ENCODE assay signal across 11 mouse cellular contexts in genomic region chr11:11901509-11901908, GRCm38 (mm10). TPM values are rescaled to one million over a fixed set of nuclear protein-coding genes. Genes with fewer than 3 reads are reported as not detected.
DNase-seq lines count a peak whose midpoint lies in the region; ATAC-seq and TF ChIP-seq lines count a peak whose summit lies in the region.
"Had no signal": no experiment of that assay in that cellular context is flagged by ENCODE, and none has a peak within 500 bp of the region (broad histone marks: within the 10 kb centered on the region; RNA-seq: fewer than 3 reads in every experiment).

No protein-coding gene starts in this region.

- peak; percentile 97 for ATAC-seq in lung, embryonic 14.5 days (ENCODE audit: insufficient read depth)
- ATAC-seq in liver, embryonic 15.5 days (ENCODE audit: insufficient read depth): peak; percentile 55
- ATAC-seq in stomach, embryonic 16.5 days (ENCODE audit: insufficient read depth, low FRiP score): no peak; the same call in 1 of the 2 replicates
- ATAC-seq in forebrain, embryonic 16.5 days: no peak
- ATAC-seq: midbrain, embryonic 15.5 days had no signal

- H3K4me1 ChIP-seq in lung, embryonic 14.5 days (ENCODE audit: insufficient read depth): peaks cover 7% of the 10 kb centered on the region; the same call in 1 of the 2 replicates
- no peaks in the 10 kb centered on the region for H3K4me1 ChIP-seq in lung, adult 2 months (ENCODE audit: control insufficient read depth, insufficient read depth, low read length)
- H3K4me1 ChIP-seq in liver, embryonic 15.5 days (replicated peaks): peaks cover 8% of the 10 kb centered on the region
- H3K4me1 ChIP-seq in stomach, embryonic 16.5 days (ENCODE audit: control insufficient read depth, insufficient read depth, low read length): no peaks in the 10 kb centered on the region; the same call in 1 of the 2 replicates
- H3K4me1 ChIP-seq in forebrain, embryonic 16.5 days (replicated peaks; ENCODE audit: control insufficient read depth, insufficient read depth, low read length): no peaks in the 10 kb centered on the region
- H3K4me1 ChIP-seq: midbrain, embryonic 15.5 days had no signal

- TF ChIP-seq CTCF in lung, embryonic 14.5 days (IDR thresholded peaks at IDR 0.05; ENCODE audit: low read depth): no peak
- TF ChIP-seq CTCF in lung, adult 2 months (IDR thresholded peaks at IDR 0.05; ENCODE audit: insufficient read depth, low read length): no peak

- WGBS in lung, embryonic 14.5 days: 25% methylated on average over 5 of the region's 5 CpGs
- WGBS in lung, adult 2 months: 52% methylated on average over 5 of the region's 5 CpGs
- 37% methylated on average over 5 of the region's 5 CpGs for WGBS in liver, embryonic 15.5 days (ENCODE audit: insufficient replicate concordance)
- 41% methylated on average over 5 of the region's 5 CpGs for WGBS in stomach, embryonic 16.5 days
- 79% methylated on average over 5 of the region's 5 CpGs for WGBS in forebrain, embryonic 16.5 days

- H3K36me3 ChIP-seq in lung, embryonic 14.5 days (ENCODE audit: insufficient read depth): no peaks in the 10 kb centered on the region
- no peaks in the 10 kb centered on the region for H3K36me3 ChIP-seq in liver, embryonic 15.5 days (replicated peaks)
- H3K36me3 ChIP-seq in stomach, embryonic 16.5 days (ENCODE audit: control insufficient read depth, insufficient read depth, low read length): no peaks in the 10 kb centered on the region
- no peaks in the 10 kb centered on the region for H3K36me3 ChIP-seq in forebrain, embryonic 16.5 days (ENCODE audit: control insufficient read depth, insufficient read depth)
- H3K36me3 ChIP-seq: midbrain, embryonic 15.5 days had no signal

- TF ChIP-seq POLR2A in lung, adult 2 months (IDR thresholded peaks at IDR 0.05; ENCODE audit: borderline replicate concordance, extremely low read depth, low read depth, low read length): no peak

- H3K4me3 ChIP-seq in lung, embryonic 14.5 days (ENCODE audit: low read depth, low read length): no peak overlapping the region
- H3K4me3 ChIP-seq in lung, adult 2 months (replicated peaks; ENCODE audit: extremely low read depth, low read depth, low read length): no peak overlapping the region
- no peak overlapping the region for H3K4me3 ChIP-seq in liver, embryonic 15.5 days (replicated peaks)
- H3K4me3 ChIP-seq in stomach, embryonic 16.5 days (replicated peaks; ENCODE audit: low read length): no peak overlapping the region
- no peak overlapping the region for H3K4me3 ChIP-seq in forebrain, embryonic 16.5 days (replicated peaks; ENCODE audit: low read length)
- H3K4me3 ChIP-seq: midbrain, embryonic 15.5 days had no signal

- H3K27me3 ChIP-seq in lung, embryonic 14.5 days (ENCODE audit: insufficient read depth, low read length): no peaks in the 10 kb centered on the region
- no peaks in the 10 kb centered on the region for H3K27me3 ChIP-seq in liver, embryonic 15.5 days
- H3K27me3 ChIP-seq in stomach, embryonic 16.5 days (ENCODE audit: control insufficient read depth, insufficient read depth, low read length): no peaks in the 10 kb centered on the region
- H3K27me3 ChIP-seq in forebrain, embryonic 16.5 days (replicated peaks; ENCODE audit: control insufficient read depth, insufficient read depth, low read length): no peaks in the 10 kb centered on the region
- H3K27me3 ChIP-seq: midbrain, embryonic 15.5 days had no signal

- H3K4me2 ChIP-seq in lung, embryonic 14.5 days: no peak overlapping the region
- no peak overlapping the region for H3K4me2 ChIP-seq in liver, embryonic 15.5 days
- no peak overlapping the region for H3K4me2 ChIP-seq in stomach, embryonic 16.5 days (ENCODE audit: low read depth, low read length)
- H3K4me2 ChIP-seq in forebrain, embryonic 16.5 days (ENCODE audit: low read length): no peak overlapping the region
- H3K4me2 ChIP-seq: midbrain, embryonic 15.5 days had no signal

- DNase-seq in adrenal gland, adult 2 months: peak; percentile 34
- no peak for DNase-seq in adrenal gland, adult 18-20 months (ENCODE audit: low spot score in 2 of 2)
- DNase-seq in lung, embryonic 14.5 days: peak; percentile 92
- no peak for DNase-seq in lung, adult 2 months
- DNase-seq in kidney, adult 11 months: no peak
- DNase-seq: cerebellum, adult 9-11 months had no signal

- no peaks in the 10 kb centered on the region for H3K9me3 ChIP-seq in lung, embryonic 14.5 days (ENCODE audit: low read depth, low read length)
- no peaks in the 10 kb centered on the region for H3K9me3 ChIP-seq in liver, embryonic 15.5 days (replicated peaks)
- no peaks in the 10 kb centered on the region for H3K9me3 ChIP-seq in stomach, embryonic 16.5 days (replicated peaks; ENCODE audit: control insufficient read depth, low read length)
- H3K9me3 ChIP-seq in forebrain, embryonic 16.5 days (ENCODE audit: control insufficient read depth, low read length): no peaks in the 10 kb centered on the region
- H3K9me3 ChIP-seq: midbrain, embryonic 15.5 days had no signal

- no peak overlapping the region for H3K9ac ChIP-seq in lung, embryonic 14.5 days
- H3K9ac ChIP-seq in liver, embryonic 15.5 days: no peak overlapping the region
- no peak overlapping the region for H3K9ac ChIP-seq in stomach, embryonic 16.5 days (ENCODE audit: low read length)
- H3K9ac ChIP-seq in forebrain, embryonic 16.5 days (replicated peaks; ENCODE audit: low read depth, low read length): no peak overlapping the region
- H3K9ac ChIP-seq: midbrain, embryonic 15.5 days had no signal

- H3K27ac ChIP-seq in lung, embryonic 14.5 days (ENCODE audit: low read depth): peak overlapping the region; percentile 61; the same call in 1 of the 2 replicates
- no peak overlapping the region for H3K27ac ChIP-seq in liver, embryonic 15.5 days (replicated peaks)
- peak overlapping the region; percentile 12; the same call in 1 of the 2 replicates for H3K27ac ChIP-seq in stomach, embryonic 16.5 days (ENCODE audit: low read length)
- no peak overlapping the region for H3K27ac ChIP-seq in forebrain, embryonic 16.5 days (ENCODE audit: low read length)
- H3K27ac ChIP-seq: kidney, postnatal 0 days; midbrain, embryonic 15.5 days had no signal

RNA-seq across cellular contexts. Expression of gene Ddc, which starts 3.6 kb away (rescaled TPM):
- total RNA-seq in adrenal gland, adult 2 months (2021): 10 to 100 TPM; 46.1 to 86.5 TPM
- 11.0 and 13.5 TPM in 2 replicates for polyA plus RNA-seq in adrenal gland, adult 2 months (2012; rRNA removed)
- total RNA-seq in adrenal gland, adult 18-20 months (2021): 10 to 100 TPM; 60.8 to 74.0 TPM
- polyA plus RNA-seq in lung, embryonic 14.5 days (2014; fragmentation: Nextera tagmentation; extraction: Ambion mirVana): 13.1 and 13.4 TPM in 2 replicates
- 1.5 and 3.6 TPM in 2 replicates for polyA plus RNA-seq in lung, adult 2 months (2012; rRNA removed)
- polyA plus RNA-seq in liver, embryonic 15.5 days (2015; fragmentation: Nextera tagmentation; extraction: Ambion mirVana): 11.1 and 13.6 TPM in 2 replicates
- 48.7 and 49.1 TPM in 2 replicates for polyA plus RNA-seq in stomach, embryonic 16.5 days (2015; fragmentation: Nextera tagmentation; extraction: Ambion mirVana)
- polyA plus RNA-seq in forebrain, embryonic 16.5 days (2015; fragmentation: Nextera tagmentation; extraction: Ambion mirVana): 3.2 and 4.4 TPM in 2 replicates

Comparison
In these comparisons a context has a peak if more than half of its experiments do, and no peak if none do; other contexts are left out.
1. DNase-seq: peak in adrenal gland, adult 2 months (single experiment) and lung, embryonic 14.5 days (single experiment); none in adrenal gland, adult 18-20 months (0 of 2), lung, adult 2 months (single experiment) and kidney, adult 11 months (single experiment).
2. ATAC-seq: peak in lung, embryonic 14.5 days (single experiment) and liver, embryonic 15.5 days (single experiment); none in stomach, embryonic 16.5 days (single experiment) and forebrain, embryonic 16.5 days (single experiment).
3. H3K27ac ChIP-seq: peak in lung, embryonic 14.5 days (single experiment) and stomach, embryonic 16.5 days (single experiment); none in liver, embryonic 15.5 days (single experiment) and forebrain, embryonic 16.5 days (single experiment).